Mouse (Mus musculus) midbrain, embryonic 16.5 days (tissue): ENCODE measurements at regions not wholly inside any gene's neighbourhood (a gene's known extent, or its start where the extent isn't known, plus 50 kb on each side); places are given as distances from the start of the nearest gene placed in this dataset.
A peak's percentile ranks its signal among the peaks of the same experiment; 100 is the strongest.

Experiments used
- ATAC-seq: fragments of 200-750 bp; cut with Nextera tagmentation; 2 replicates; pipeline ENCODE4 v1.8.0; 2017; ENCODE audit warnings: moderate TSS enrichment
- H3K27ac ChIP-seq: fragments of 300-500 bp; sonication (generic); 2 replicates; pipeline ENCODE4 v1.5.1; 2014; ENCODE audit warnings: mild to moderate bottlenecking, low read length, mixed read lengths
- H3K27me3 ChIP-seq: fragments of 300-500 bp; sonication (generic); 2 replicates; pipeline ENCODE4 v1.6.1; 2014; ENCODE audit warnings: low read depth, low read length, mixed read lengths; ENCODE audit not compliant: control insufficient read depth, insufficient read depth
- H3K36me3 ChIP-seq: fragments of 300-500 bp; sonication (generic); 2 replicates; pipeline ENCODE4 v1.6.1; 2014; ENCODE audit warnings: mild to moderate bottlenecking, low read length, moderate library complexity, mixed read lengths; ENCODE audit not compliant: control insufficient read depth, insufficient read depth
- H3K4me1 ChIP-seq: fragments of 300-500 bp; sonication (generic); 2 replicates; pipeline ENCODE4 v1.6.1; 2014; ENCODE audit warnings: mild to moderate bottlenecking, low read length, mixed read lengths; ENCODE audit not compliant: control insufficient read depth, insufficient read depth
- H3K4me2 ChIP-seq: fragments of 300-500 bp; sonication (generic); 2 replicates; pipeline ENCODE4 v1.6.1; 2014; ENCODE audit warnings: mild to moderate bottlenecking, low read length, mixed read lengths
- H3K4me3 ChIP-seq: fragments of 300-500 bp; sonication (generic); 2 replicates; pipeline ENCODE4 v1.5.1; 2014; ENCODE audit warnings: low read depth, mild to moderate bottlenecking, low read length, moderate library complexity, mixed read lengths
- H3K9ac ChIP-seq: fragments of 300-500 bp; sonication (generic); 2 replicates; pipeline ENCODE4 v1.6.1; 2014; ENCODE audit warnings: low read depth, low read length, mixed read lengths
- H3K9me3 ChIP-seq: fragments of 300-500 bp; sonication (generic); replicated peaks from 2 replicates; pipeline ENCODE4 v1.6.1; 2014; ENCODE audit warnings: mild to moderate bottlenecking, low read length, mixed read lengths; ENCODE audit not compliant: control insufficient read depth, poor library complexity, severe bottlenecking
- WGBS: fragments of 180-500 bp; shearing (Covaris S2); extraction: QIAGEN DNeasy Blood & Tissue Kit; methylation state at CpG from one replicate; pipeline ENCODE4 v1.1.7; 2014; 5-methylcytosine and 5-hydroxymethylcytosine counted together

DNA sequence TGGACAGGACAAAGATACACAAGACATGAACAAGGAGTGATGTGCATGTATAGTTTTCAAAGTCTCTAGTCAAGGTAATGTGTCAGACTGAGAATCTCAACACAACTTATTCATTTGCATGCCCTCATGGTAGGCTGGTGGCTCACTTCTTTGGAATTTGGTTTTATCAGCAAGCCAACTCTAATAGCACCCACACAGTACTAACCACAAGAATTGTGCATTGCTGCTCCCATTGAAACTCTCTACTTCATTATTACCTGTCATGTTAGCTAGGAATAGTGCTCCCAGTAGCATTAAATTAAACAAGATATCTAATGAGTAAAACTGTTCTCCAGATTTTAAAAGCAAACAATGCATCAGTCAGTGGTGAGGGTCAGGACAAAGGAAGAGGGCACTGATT, 70.5 kb upstream of the Thrb start:
- Histone ChIP-seq H3K27ac (no peak overlapping the region), H3K4me3 (no peak overlapping the region), H3K4me1 (no peaks in the 10 kb centered on the region), H3K36me3 (no peaks in the 10 kb centered on the region), H3K4me2 (no peak overlapping the region), H3K9ac (no peak overlapping the region), H3K9me3 (no peaks in the 10 kb centered on the region), H3K27me3 (no peaks in the 10 kb centered on the region)
- no peak for ATAC-seq

DNA sequence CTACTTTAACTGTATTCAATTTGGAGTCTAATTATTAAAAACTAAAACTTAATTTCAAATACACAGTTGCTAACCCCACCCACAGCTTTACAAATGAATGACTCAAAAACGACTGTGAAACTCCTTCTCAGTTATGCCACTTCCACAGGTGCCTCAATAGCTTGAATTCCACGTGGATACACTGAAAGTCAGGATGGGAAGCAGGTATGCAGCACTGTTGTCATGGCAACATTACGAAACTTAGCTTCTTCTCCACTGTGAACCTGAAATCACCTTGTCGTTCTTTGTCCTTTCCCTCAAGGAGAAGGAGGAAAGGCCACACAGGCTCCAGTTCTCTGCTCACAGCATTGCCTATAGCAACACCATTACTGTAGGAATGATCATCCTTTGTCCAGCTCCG, 60.5 kb upstream of the Thrb start:
- 61% methylated on average over 5 of the region's 5 CpGs for WGBS

DNA sequence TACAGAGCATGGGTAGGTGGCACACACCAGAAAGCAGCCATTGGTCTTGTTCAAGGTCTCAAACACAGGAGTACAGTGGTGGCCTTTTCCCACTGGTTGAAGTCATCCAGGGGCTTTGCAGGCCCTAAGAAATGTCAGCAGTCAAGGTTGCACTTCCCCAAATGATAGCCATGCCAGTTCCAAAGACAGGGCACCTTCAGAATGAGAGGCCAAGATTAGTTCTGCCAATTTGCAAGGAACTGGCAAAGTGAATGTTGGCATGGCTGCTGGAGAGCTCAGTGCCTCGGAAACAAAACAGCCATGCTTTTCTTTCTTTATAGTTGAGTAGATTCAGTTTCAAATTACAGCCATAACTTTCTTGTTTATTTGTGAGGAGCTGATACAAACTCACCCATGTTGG, 57.7 kb upstream of the Thrb start:
- H3K4me3 ChIP-seq = no peak overlapping the region
- WGBS = 80% methylated on average over 1 of the region's 1 CpGs
- H3K27me3 ChIP-seq = no peaks in the 10 kb centered on the region
- 0 out of 2 replicates have a peak, but pooled peaks cover 2% of the 10 kb centered on the region for H3K4me1 ChIP-seq
- no peak for ATAC-seq
- no peaks in the 10 kb centered on the region for H3K9me3 ChIP-seq
- H3K27ac ChIP-seq = no peak overlapping the region
- H3K36me3 ChIP-seq = no peaks in the 10 kb centered on the region
- no peak overlapping the region for H3K4me2 ChIP-seq
- H3K9ac ChIP-seq = no peak overlapping the region

More for the DNA sequence above, 60.5 kb upstream of the Thrb start:
- Histone ChIP-seq H3K4me2 (no peak overlapping the region), H3K4me3 (no peak overlapping the region), H3K36me3 (no peaks in the 10 kb centered on the region), H3K4me1 (no peaks in the 10 kb centered on the region), H3K27ac (no peak overlapping the region), H3K27me3 (no peaks in the 10 kb centered on the region), H3K9ac (no peak overlapping the region), H3K9me3 (no peaks in the 10 kb centered on the region)
- peak; percentile 81 for ATAC-seq

DNA sequence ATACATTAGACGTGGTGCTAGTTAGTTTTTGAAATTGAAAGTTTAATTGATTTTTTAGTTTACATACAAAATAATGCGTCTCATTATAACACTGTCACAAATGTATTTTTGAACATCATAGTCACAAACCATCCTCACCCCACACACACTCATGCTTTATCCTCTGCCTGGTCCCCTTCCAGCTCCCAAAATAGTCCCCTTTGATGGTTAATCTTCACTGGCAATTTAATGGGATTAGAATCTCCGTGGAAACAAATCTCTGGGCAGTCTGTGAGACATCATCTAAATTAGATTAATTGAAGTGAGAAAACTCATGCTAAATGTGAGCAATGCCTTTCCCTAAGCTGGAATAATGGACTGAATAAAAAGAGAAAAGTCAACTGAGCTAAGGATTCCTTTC, 54.0 kb upstream of the Thrb start:
- Histone ChIP-seq H3K4me3 (no peak overlapping the region), H3K27me3 (no peaks in the 10 kb centered on the region), H3K4me1 (0 out of 2 replicates have a peak, but pooled peaks cover 2% of the 10 kb centered on the region), H3K9me3 (no peaks in the 10 kb centered on the region), H3K9ac (no peak overlapping the region), H3K4me2 (no peak overlapping the region), H3K27ac (no peak overlapping the region), H3K36me3 (no peaks in the 10 kb centered on the region)
- ATAC-seq = peak; percentile 45; the same call in 1 of the 2 replicates
- 17% methylated on average over 3 of the region's 3 CpGs for WGBS

DNA sequence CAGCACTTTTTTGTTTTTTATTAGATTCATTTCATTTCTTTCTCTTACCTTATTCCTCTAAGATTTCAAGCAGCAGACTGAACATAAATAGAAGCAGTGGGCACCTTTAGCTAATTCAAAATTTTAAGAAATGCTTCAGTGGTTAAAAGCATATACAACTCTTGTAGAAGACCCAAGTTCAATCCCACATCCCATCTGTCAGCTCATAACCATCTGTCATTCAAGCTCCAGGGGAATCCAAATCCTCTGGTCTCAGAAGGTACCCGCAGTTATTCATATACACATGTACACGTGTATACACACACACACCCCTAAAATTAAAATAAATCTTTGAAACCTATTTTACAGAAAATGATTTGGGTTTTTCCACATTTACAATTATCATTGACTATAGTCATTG, 52.9 kb upstream of the Thrb start:
- H3K9me3 ChIP-seq = no peaks in the 10 kb centered on the region
- H3K4me2 ChIP-seq = no peak overlapping the region
- 0 out of 2 replicates have a peak, but pooled peaks cover 2% of the 10 kb centered on the region for H3K4me1 ChIP-seq
- H3K4me3 ChIP-seq = no peak overlapping the region
- no peak for ATAC-seq
- 56% methylated on average over 2 of the region's 2 CpGs for WGBS
- H3K36me3 ChIP-seq = no peaks in the 10 kb centered on the region
- no peak overlapping the region for H3K27ac ChIP-seq
- H3K9ac ChIP-seq = no peak overlapping the region
- no peaks in the 10 kb centered on the region for H3K27me3 ChIP-seq
